Mouse (Mus musculus) spleen, adult 2 months (tissue): ENCODE data around the gene Zswim9. TPM values are rescaled to one million over a fixed set of nuclear protein-coding genes. Genes with fewer than 3 reads are reported as not detected.

Experiments used
- DNase-seq, 2 experiments: peaks; one replicate each; pipeline versions ENCODE4 v3.0.0 to v3.0.0-alpha.2; 2012 to 2021; ENCODE audit warnings: low spot score in 2 of 2, low read depth in 1 of 2
- H3K27ac ChIP-seq: fragments of 200-500 bp; 2 replicates; pipeline ENCODE4 v1.5.1; 2012; ENCODE audit warnings: low read length, inconsistent platforms; ENCODE audit not compliant: insufficient read depth
- H3K27me3 ChIP-seq: fragments of 200-500 bp; 2 replicates; pipeline ENCODE4 v1.6.1; 2012; ENCODE audit warnings: mild to moderate bottlenecking, moderate library complexity, low read length, inconsistent platforms; ENCODE audit not compliant: control insufficient read depth, insufficient read depth
- H3K36me3 ChIP-seq: fragments of 200-500 bp; 2 replicates; pipeline ENCODE4 v1.6.1; 2012; ENCODE audit warnings: mild to moderate bottlenecking, low read length, inconsistent platforms; ENCODE audit not compliant: control insufficient read depth, insufficient read depth
- H3K4me1 ChIP-seq: fragments of 200-500 bp; 2 replicates; pipeline ENCODE4 v1.6.1; 2011; ENCODE audit warnings: inconsistent platforms; ENCODE audit not compliant: control insufficient read depth, insufficient read depth, insufficient read length
- H3K4me3 ChIP-seq: fragments of 200-500 bp; 2 replicates; pipeline ENCODE4 v1.5.1; 2011; ENCODE audit warnings: mild to moderate bottlenecking, inconsistent platforms; ENCODE audit not compliant: insufficient read depth, insufficient read length; ENCODE audit errors: extremely low read depth
- CTCF ChIP-seq: fragments of 200-500 bp; IDR thresholded peaks from 2 replicates; pipeline ENCODE4 v1.5.1; 2011; ENCODE audit warnings: mild to moderate bottlenecking, inconsistent platforms; ENCODE audit not compliant: insufficient read depth, insufficient read length, insufficient replicate concordance; ENCODE audit errors: extremely low read depth
- POLR2A ChIP-seq: fragments of 200-500 bp; IDR thresholded peaks from 2 replicates; pipeline ENCODE4 v1.6.1; 2011; ENCODE audit warnings: low read depth, low read length, inconsistent platforms
- WGBS: fragments of 180-500 bp; shearing (Covaris S2); methylation state at CpG from one replicate; pipeline ENCODE4 v1.1.7; 2018; 5-methylcytosine and 5-hydroxymethylcytosine counted together
- polyA plus RNA-seq: library from polyadenylated mRNA; depleted of rRNA; stranded (reverse); fragments of >200 nt; gene quantifications from 2 replicates; pipeline ENCODE4 v1.2.3, GENCODE M21; 2012; rRNA removed

Gene Zswim9
- polyA plus RNA-seq, 1 experiment = 2.5 TPM

DNA sequence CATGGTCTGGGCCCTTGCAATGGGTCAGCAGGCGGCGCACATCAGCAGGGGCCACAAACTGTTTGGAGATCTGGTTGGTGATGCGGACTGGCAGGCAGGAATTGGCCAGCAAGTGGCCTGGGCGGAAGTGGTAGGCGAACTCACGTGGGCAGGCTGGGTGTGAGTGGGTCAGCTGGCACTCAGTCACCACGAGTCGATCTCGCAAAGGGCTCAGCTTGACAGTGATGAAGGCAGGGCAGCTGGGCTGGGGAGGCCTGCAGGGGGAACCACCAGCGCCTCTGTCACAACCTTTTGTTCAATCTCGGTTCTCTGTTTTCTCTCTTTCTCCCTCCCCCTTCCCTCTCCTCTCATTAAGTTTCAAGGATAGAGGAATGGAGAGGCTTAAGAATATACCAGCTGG is 9.1 kb downstream of the Zswim9 start:
- Histone ChIP-seq H3K36me3 (no peaks in the 10 kb centered on the region), H3K27me3 (no peaks in the 10 kb centered on the region), H3K27ac (no peak overlapping the region), H3K4me1 (no peaks in the 10 kb centered on the region), H3K4me3 (no peak overlapping the region)
- WGBS = 90% methylated on average over 11 of the region's 11 CpGs
- TF ChIP-seq POLR2A (no peak), CTCF (no peak)
- no peak for DNase-seq

- Histone ChIP-seq H3K27ac (no peak overlapping the region), H3K4me3 (no peak overlapping the region), H3K27me3 (no peaks in the 10 kb centered on the region), H3K36me3 (no peaks in the 10 kb centered on the region), H3K4me1 (no peaks in the 10 kb centered on the region)
- DNase-seq = no peak
- whole genome bisulfite sequencing = 88% methylated on average over 4 of the region's 4 CpGs
- TF ChIP-seq CTCF = no peak
- no peak for TF ChIP-seq POLR2A
Measured at GRCm38 (mm10) chr7:13268749-13269260, 9.7 kb downstream of the Zswim9 start.

DNA sequence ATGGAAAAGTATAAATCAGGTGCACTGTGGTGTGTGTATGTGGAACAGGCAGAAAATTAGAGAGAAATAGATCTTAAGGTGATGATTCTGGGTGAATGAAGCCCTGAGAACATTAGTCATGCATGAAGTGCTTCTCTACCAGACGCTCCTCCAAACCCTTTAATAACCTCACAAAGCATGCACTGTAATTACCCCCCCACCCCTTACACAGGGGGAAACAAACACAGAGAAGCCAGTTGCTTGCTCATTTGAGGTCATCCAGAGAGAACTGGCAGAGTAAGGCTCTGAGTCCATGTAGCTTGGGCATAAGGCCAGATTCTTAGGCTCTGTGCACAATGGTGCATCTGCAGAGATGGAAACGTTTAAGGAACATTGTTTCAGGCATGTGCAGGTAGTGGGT is 14.1 kb downstream of the Zswim9 start:
- H3K36me3 ChIP-seq = no peaks in the 10 kb centered on the region
- no peaks in the 10 kb centered on the region for H3K27me3 ChIP-seq
- no peak for DNase-seq
- TF ChIP-seq CTCF = no peak
- no peak for TF ChIP-seq POLR2A
- H3K4me3 ChIP-seq = no peak overlapping the region
- H3K27ac ChIP-seq = no peak overlapping the region
- 79% methylated on average over 2 of the region's 2 CpGs for WGBS
- no peaks in the 10 kb centered on the region for H3K4me1 ChIP-seq

DNA sequence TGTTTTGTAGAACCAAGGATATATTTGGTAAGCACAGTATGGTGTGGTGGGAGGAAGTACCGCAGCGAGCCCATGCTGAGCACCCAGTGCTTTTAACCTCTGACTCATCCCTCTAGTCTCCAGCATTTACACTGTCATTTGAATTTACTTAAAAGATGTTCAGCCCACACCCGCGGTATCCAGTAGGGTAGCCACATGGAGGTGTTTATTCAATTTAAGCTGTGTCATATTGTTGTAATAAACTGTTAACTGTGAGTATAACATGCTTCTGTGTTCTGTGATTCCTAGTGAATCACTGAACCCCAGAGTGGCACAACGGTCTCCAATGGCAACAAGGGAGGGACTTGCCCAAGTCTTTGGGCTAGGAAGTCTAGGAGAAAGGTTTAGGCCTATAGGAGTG is 14.7 kb downstream of the Zswim9 start:
- H3K4me1 ChIP-seq = no peaks in the 10 kb centered on the region
- DNase-seq = no peak
- no peak overlapping the region for H3K27ac ChIP-seq
- 91% methylated on average over 5 of the region's 5 CpGs for WGBS
- H3K36me3 ChIP-seq = no peaks in the 10 kb centered on the region
- no peak for TF ChIP-seq POLR2A
- H3K27me3 ChIP-seq = no peaks in the 10 kb centered on the region
- no peak overlapping the region for H3K4me3 ChIP-seq

- WGBS = 66% methylated on average over 50 of the region's 50 CpGs
- Histone ChIP-seq H3K27ac (no peak overlapping the region), H3K4me3 (no peak overlapping the region), H3K4me1 (no peaks in the 10 kb centered on the region), H3K27me3 (no peaks in the 10 kb centered on the region), H3K36me3 (no peaks in the 10 kb centered on the region)
- DNase-seq = no peak
- TF ChIP-seq CTCF (no peak), POLR2A (no peak)
Measured at GRCm38 (mm10) chr7:13260746-13261700, 17.5 kb downstream of the Zswim9 start.

DNA sequence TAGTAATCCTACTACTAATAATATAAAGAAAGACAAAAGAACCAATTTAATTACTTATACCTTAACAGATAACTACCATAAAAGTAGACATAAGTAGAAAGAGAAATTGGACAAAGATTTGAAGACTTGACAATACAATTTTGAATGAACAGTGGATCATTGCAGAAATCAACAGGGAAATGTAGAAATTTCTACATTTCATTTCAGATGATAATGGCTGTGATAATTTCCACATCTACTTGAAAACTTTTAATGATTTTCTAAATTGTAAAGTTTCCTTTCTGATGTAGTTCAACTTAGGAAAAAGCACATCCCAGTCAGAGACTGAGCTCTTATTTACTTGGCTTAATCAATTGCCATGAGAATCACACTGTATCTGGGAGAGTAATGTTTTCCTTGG is 65.8 kb downstream of the Zswim9 start, which contains the start of gene Vmn1r89:
TSS of gene Vmn1r89 (plus strand) at position 301 of the 400 bp plus-strand sequence.
- no peaks in the 10 kb centered on the region for H3K4me1 ChIP-seq
- no peak within 1 kb of the TSS for H3K27ac ChIP-seq
- no peak within 1 kb of the TSS for H3K4me3 ChIP-seq
- H3K27me3 ChIP-seq = no peaks in the 10 kb centered on the region
- no peak for DNase-seq
- TF ChIP-seq POLR2A = no peak
- TF ChIP-seq CTCF = no peak
- no peaks in the 10 kb centered on the region for H3K36me3 ChIP-seq

Other genes starting within 250 kb of the Zswim9 start
- gene Chmp2a, start 243.9 kb downstream of the Zswim9 start, polyA plus RNA-seq = 40.2 and 41.1 TPM in 2 replicates
- gene Ube2m, start 240.4 kb downstream of the Zswim9 start, polyA plus RNA-seq = 62.7 and 90.8 TPM in 2 replicates
- gene Mzf1, start 224.0 kb downstream of the Zswim9 start, polyA plus RNA-seq = 0.76 and 1.1 TPM in 2 replicates
- not detected in 2 replicates for gene Vmn1r85, start 183.5 kb downstream of the Zswim9 start, polyA plus RNA-seq
- not detected in 2 replicates for gene Vmn1r86, start 158.8 kb downstream of the Zswim9 start, polyA plus RNA-seq
- gene Vmn1r87, start 138.6 kb downstream of the Zswim9 start, polyA plus RNA-seq = not detected in 2 replicates
- gene Vmn1r88, start 119.2 kb downstream of the Zswim9 start, polyA plus RNA-seq = not detected in 2 replicates
- gene Vmn1r89, start 65.7 kb downstream of the Zswim9 start, polyA plus RNA-seq = not detected in 2 replicates
- gene Lig1, start 1.4 kb downstream of the Zswim9 start, polyA plus RNA-seq = 9.3 and 11.8 TPM in 2 replicates
- gene Pla2g4c, start 45.9 kb upstream of the Zswim9 start, polyA plus RNA-seq = 0.20 and 0.23 TPM in 2 replicates
- not detected in 2 replicates for gene Cabp5, start 119.4 kb upstream of the Zswim9 start, polyA plus RNA-seq
- not detected in 2 replicates for gene Bsph1, start 172.1 kb upstream of the Zswim9 start, polyA plus RNA-seq